Mouse (Mus musculus) adrenal gland, adult 8-10 months (tissue): ENCODE data around the gene Clptm1. TPM values are rescaled to one million over a fixed set of nuclear protein-coding genes. Genes with fewer than 3 reads are reported as not detected.
"Not testable (repeated sequence)": the region's sequence is repeated elsewhere in the genome, so short reads cannot be mapped to it uniquely, and the experiment has no call there.

ENCODE experiments used
- DNase-seq: peaks from one replicate; pipeline ENCODE4 v3.0.0; 2022
- total RNA-seq, 4 experiments: library from RNA; stranded (reverse); gene quantifications; 2 replicates each; pipeline ENCODE4 v1.2.4; 2022

The Clptm1 gene
- total RNA-seq, 4 experiments from 2014 or later = 164 to 180 (median 179) TPM

DNA sequence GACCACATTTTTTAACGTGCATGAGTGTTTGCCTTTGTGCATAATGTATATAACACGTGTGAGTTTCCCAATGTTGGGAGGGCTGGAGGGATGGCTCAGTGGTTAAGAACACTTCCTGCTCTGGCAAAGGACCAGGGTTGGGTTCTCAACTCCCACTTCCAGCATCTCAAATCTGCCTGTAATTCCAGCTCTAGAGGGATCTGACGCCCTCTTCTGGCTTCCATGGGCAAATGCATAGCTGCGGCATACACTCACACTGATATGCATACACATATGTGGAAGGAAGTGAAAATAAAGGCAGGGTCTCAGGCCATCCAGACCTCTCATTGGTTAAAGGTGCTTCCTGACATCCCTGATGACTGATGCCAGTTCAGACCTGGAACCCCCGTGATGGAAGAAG lies 57.5 kb downstream of the Clptm1 start:
- no peak for DNase-seq

- not testable (repeated sequence) for DNase-seq
These were observed 60.1 kb downstream of the Clptm1 start for GRCm38 (mm10) chr7:19604606-19605214.

DNA sequence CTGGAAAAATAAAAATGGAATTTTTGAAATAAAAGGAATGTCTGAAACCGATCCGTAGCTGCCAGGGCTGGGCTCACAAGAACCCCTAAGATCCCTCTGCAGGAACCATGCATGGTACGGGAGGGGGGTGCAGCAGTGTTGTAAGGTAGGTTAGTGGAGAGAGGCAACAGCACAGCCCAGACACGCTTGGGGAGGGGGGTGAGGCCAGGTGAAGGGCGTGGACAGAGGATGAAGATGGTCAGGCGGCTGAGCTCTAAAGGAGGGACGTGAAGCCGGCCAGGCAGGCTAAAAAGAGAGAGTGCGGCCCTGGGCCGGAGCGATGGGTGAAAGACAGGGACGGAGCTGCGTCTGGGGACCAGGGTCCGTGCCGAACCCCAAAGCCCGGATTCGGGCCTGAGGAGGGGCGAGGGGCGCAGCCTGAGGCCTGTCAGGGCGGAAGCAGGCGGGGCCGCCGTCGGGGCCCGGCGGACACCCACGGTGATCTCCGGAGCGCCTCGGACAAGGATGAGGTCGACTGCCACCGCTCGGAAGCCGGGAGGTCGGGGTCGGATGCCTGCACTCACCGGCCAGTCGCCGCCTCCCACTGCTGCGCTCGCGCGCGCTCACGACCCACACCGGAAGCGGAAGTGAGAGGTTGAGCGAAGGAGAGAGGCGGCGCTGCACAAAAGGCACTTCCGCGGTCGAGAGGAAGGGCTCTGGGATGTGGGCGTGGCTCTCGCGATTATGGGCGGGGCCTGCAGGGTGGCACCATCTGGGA lies 60.8 kb downstream of the Clptm1 start, which contains the start of gene Clasrp:
Gene Clasrp, minus strand, starts transcription at position 638 of the 757 bp plus-strand sequence.
- DNase-seq = peak; percentile 97

- no peak for DNase-seq
These were observed 61.8 kb downstream of the Clptm1 start for GRCm38 (mm10) chr7:19603055-19603454.

- no peak for DNase-seq
These were observed 64.3 kb downstream of the Clptm1 start for GRCm38 (mm10) chr7:19600562-19600961.

DNA sequence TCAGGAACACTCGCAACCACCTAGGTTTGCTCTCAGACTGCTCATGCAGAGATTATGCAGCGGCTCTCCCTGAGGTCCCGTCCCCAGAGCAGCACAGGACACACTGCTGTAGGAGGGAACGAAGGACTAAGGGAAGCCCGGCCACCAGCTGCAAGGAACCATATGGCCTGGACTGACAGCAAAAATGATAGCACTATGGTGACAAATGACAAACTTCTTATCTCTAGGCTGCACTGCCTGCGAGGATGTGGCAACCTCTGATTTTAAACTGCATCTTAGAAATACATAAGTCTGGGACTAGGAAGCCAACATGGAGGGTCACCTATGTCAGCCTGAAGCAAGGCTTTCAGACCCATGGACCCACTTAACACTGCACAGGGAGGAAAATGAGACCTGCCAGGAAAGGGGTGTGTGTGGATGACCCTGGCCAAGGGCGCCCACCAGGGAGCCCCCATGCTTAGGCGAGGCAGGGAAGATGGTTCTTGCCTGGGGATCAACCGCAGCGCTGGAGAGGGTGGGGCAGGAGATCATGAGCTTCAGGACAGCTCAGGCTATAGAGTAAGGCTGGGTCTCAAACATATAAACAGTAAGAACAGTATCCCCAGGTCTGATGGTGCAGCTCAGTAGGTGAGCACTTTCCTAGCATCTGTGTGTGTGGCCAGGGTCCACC lies 71.6 kb downstream of the Clptm1 start:
- no peak for DNase-seq

DNA sequence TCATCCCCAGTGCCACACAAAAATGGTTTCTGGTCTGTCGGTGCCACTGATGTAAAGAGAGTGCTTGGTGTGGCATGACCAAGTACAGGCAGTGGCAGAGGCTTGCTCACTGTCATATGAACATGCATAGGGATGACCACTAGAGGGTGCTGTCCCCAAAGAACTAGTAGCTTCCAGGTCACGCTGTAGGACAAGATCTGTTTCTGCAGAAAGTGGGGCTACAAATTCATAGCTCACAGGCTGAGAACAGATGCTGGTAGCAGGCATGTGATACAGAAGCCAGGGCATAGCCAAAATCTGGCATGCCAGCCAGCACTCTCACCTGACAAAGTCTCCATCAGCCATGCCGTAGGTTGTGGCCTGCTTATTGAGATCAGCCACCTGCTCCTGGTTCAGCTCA lies 74.9 kb downstream of the Clptm1 start:
- DNase-seq = no peak

GRCm38 (mm10) chr7:19589207-19589606 lies 75.6 kb downstream of the Clptm1 start:
- no peak for DNase-seq

DNA sequence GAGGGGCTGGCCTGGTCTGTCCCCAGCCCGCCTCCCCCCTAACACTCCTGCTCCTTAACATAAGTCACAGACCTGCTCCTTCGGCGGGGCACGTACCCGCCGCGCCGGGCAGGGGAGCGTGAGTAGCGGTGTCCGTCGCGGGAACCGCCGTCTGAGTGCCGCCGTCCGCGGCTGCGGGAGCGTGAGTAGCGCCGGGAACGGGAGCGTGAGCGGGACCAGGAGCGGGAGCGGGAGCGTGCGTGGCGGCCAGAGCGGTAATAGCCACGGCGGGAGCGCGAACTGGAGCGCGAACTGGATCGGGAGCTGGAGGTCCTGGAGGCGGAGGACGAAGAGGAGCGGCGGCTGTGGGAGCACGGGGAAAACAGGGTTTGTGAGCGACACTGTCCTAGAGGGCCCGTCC lies 78.6 kb downstream of the Clptm1 start:
- no peak for DNase-seq

Other genes starting within 250 kb of the Clptm1 start
- 10 to 100 TPM; 44.4 to 53.9 (median 47.6) TPM for gene Mark4, start 206.2 kb downstream of the Clptm1 start, total RNA-seq
- gene Exoc3l2, start 201.7 kb downstream of the Clptm1 start, total RNA-seq = 10 to 100 TPM; 31.9 to 69.2 (median 51.8) TPM
- 10 to 100 TPM; 12.7 to 15.4 (median 13.6) TPM for gene Bloc1s3, start 156.7 kb downstream of the Clptm1 start, total RNA-seq
- 100 to 1,000 TPM in 1 of 4 experiments, 10 to 100 TPM in 3; 77.7 to 107 (median 90.3) TPM for gene Trappc6a, start 156.6 kb downstream of the Clptm1 start, total RNA-seq
- under 1 TPM in 2 of 4 experiments, not detected in 2; 0.13 to 0.31 TPM for gene Nkpd1, start 147.2 kb downstream of the Clptm1 start, total RNA-seq
- gene Ppp1r37, start 102.0 kb downstream of the Clptm1 start, total RNA-seq = 10 to 100 TPM; 68.3 to 88.3 (median 81.8) TPM
- gene Zfp296, start 87.7 kb downstream of the Clptm1 start, total RNA-seq = under 1 TPM; 0.52 to 0.68 (median 0.57) TPM
- 10 to 100 TPM; 76.9 to 94.1 (median 85.1) TPM for gene Gemin7, start 87.4 kb downstream of the Clptm1 start, total RNA-seq
- gene Clasrp, start 60.5 kb downstream of the Clptm1 start, total RNA-seq = 10 to 100 TPM; 29.5 to 92.6 (median 50.4) TPM
- gene Relb, start 35.6 kb downstream of the Clptm1 start, total RNA-seq = 10 to 100 TPM; 31.6 to 50.7 (median 42.6) TPM
- gene Apoc2, start 12.9 kb upstream of the Clptm1 start, total RNA-seq = 1 to 10 TPM in 3 of 4 experiments, not detected in 1; 1.0 to 2.6 (median 1.4) TPM
- gene Gm44805, start 16.4 kb upstream of the Clptm1 start, total RNA-seq = 1 to 10 TPM in 2 of 4 experiments, under 1 TPM in 1, not detected in 1; 0.54 to 3.0 (median 1.9) TPM
- 100 to 1,000 TPM in 2 of 4 experiments, 10 to 100 TPM in 2; 48.6 to 249 (median 89.6) TPM for gene Apoc4, start 16.4 kb upstream of the Clptm1 start, total RNA-seq
- gene Apoc1, start 27.6 kb upstream of the Clptm1 start, total RNA-seq = 100 to 1,000 TPM in 2 of 4 experiments, 10 to 100 TPM in 2; 11.6 to 554 (median 210) TPM
- gene Apoe, start 34.2 kb upstream of the Clptm1 start, total RNA-seq = 1,000 to 10,000 TPM in 3 of 4 experiments, 100 to 1,000 TPM in 1; 996 to 1,300 (median 1,120) TPM
- 100 to 1,000 TPM; 119 to 134 (median 125) TPM for gene Tomm40, start 50.4 kb upstream of the Clptm1 start, total RNA-seq
- 100 to 1,000 TPM in 1 of 4 experiments, 10 to 100 TPM in 3; 72.1 to 116 (median 88.9) TPM for gene Nectin2, start 85.5 kb upstream of the Clptm1 start, total RNA-seq
- 10 to 100 TPM; 50.3 to 63.5 (median 55.3) TPM for gene Bcam, start 106.0 kb upstream of the Clptm1 start, total RNA-seq
- under 1 TPM in 1 of 4 experiments, not detected in 3; 0.43 TPM for gene Cblc, start 131.8 kb upstream of the Clptm1 start, total RNA-seq
- gene Bcl3, start 157.7 kb upstream of the Clptm1 start, total RNA-seq = 10 to 100 TPM; 16.5 to 23.4 (median 21.9) TPM
- under 1 TPM in 2 of 4 experiments, not detected in 2; 0.28 to 0.35 TPM for gene Gm19345, start 187.0 kb upstream of the Clptm1 start, total RNA-seq
- under 1 TPM in 1 of 4 experiments, not detected in 3; 0.31 TPM for gene Ceacam16, start 196.3 kb upstream of the Clptm1 start, total RNA-seq
- gene Ceacam19, start 222.9 kb upstream of the Clptm1 start, total RNA-seq = not detected